Mouse (Mus musculus): ENCODE data around the gene 4930467E23Rik.
"Not testable (repeated sequence)": the region's sequence is repeated elsewhere in the genome, so short reads cannot be mapped to it uniquely, and the experiment has no call there.

DNA sequence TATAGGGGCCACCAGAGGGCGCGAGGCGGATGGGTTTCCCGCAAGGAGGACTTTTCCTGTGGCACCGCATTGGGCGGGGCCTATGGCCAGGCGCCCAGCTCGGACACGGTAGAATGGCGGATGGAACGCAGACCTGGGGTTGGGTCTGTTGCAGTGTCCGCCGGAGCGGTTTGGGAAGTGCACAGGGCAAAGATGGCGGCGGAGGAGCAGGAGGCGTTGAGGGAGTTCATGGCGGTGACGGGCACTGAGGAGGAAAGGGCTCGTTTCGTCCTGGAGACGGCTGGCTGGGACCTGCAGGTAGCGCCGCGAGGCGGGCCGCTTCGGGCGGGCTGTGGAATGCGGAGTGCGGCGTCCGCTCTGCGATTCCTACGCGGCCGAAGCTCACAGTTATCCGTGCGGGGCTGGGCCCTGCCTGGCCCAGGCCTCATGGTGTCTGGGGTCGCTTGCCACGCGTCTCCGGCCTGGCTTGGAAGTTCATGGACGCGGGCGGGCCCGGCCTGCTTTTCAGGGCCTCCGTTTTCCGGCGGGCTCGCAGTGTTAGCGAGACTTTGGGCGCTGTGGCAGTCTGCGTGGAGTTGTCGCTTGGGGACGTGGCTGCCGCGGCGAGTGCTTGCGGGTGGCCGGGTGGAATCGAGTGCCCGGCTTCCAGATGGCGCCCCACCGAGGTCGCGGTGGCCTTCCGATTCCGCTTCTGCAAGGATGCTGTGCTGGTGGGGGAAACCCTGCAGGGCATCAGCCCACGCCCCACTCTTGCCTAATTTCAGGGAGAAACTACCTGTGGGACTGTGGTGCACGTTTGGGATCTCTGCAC lies 55.4 kb downstream of the 4930467E23Rik start:
- peak; percentile 49 for TF ChIP-seq CTCF (IDR thresholded peaks at IDR 0.05; ENCODE audit: low read depth)
- not testable (repeated sequence) for TF ChIP-seq EP300 (IDR thresholded peaks at IDR 0.05; ENCODE audit: low read depth)
